In the genomic region with DNA sequence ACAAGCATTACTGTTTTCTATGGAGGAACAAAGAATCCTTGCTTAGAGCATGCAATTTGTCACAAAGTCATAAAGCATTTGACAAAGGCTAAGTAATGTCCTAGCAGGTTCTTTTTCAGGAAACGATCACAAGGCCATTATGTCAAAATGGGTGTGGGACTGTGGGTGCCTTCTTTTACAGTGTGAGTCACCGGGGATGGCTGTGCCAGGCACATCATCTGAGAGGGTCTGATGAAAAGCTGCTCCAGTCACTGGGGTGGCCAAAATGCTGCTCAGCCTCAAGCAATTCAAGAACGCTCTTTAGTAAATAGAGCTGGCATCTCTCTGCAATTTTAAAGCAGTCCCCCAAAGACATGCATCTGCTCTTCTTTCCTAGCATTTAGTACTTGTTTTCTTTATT, we compare ENCODE assay signal across 12 mouse cellular contexts.
A peak's percentile ranks its signal among the peaks of the same experiment; 100 is the strongest.
DNase-seq lines count a peak whose midpoint lies in the region; ATAC-seq lines count a peak whose summit lies in the region.
"Had no signal": no experiment of that assay in that cellular context is flagged by ENCODE, and none has a peak within 500 bp of the region (broad histone marks: within the 10 kb centered on the region; RNA-seq: fewer than 3 reads in every experiment).

No protein-coding gene starts in this region.

- intact Hi-C loops in heart, postnatal 36 days (cut with DNase I) = no loop called here

- H3K9me3 ChIP-seq in liver, embryonic 11.5 days (ENCODE audit: control insufficient read depth, low read length) = no peaks in the 10 kb centered on the region

- H3K4me3 ChIP-seq in liver, embryonic 11.5 days (ENCODE audit: low read depth, low read length) = no peak overlapping the region

- DNase-seq in frontal cortex, postnatal 10 days (ENCODE audit: low spot score in 2 of 2) = no peak
- DNase-seq in 3134 (ENCODE audit: extremely low read depth, insufficient read length, low spot score) = peak; percentile 33
- DNase-seq in ZHBTc4 (ENCODE audit: low read depth, low spot score) = peak; percentile 28
- DNase-seq in layer of hippocampus, adult 8-10 months (ENCODE audit: low spot score in 2 of 2) = peak; percentile 59 to 79
- no peak for DNase-seq in heart, postnatal 36 days
- no peak for DNase-seq in liver, embryonic 11.5 days (ENCODE audit: low spot score)
- no peak for DNase-seq in B cell, adult 2 months
- DNase-seq: embryo, embryonic 11 days; lung, embryonic 14.5 days; right cerebral cortex, postnatal 4 days; thymus, adult 18-20 months had no signal

- ATAC-seq in frontal cortex, adult (ENCODE audit: low TSS enrichment) = peak; percentile 57; the same call in 1 of the 2 replicates
- ATAC-seq in liver, embryonic 11.5 days (replicated peaks; ENCODE audit: low FRiP score) = no peak

- 81% methylated on average over 3 of the region's 3 CpGs for WGBS in liver, embryonic 11.5 days

- H3K4me2 ChIP-seq in liver, embryonic 11.5 days = no peak overlapping the region
- H3K4me2 ChIP-seq: lung, embryonic 14.5 days had no signal

- H3K9ac ChIP-seq in liver, embryonic 11.5 days (ENCODE audit: low read depth, low read length) = no peak overlapping the region
- H3K9ac ChIP-seq: lung, embryonic 14.5 days had no signal

- H3K27me3 ChIP-seq in liver, embryonic 11.5 days (replicated peaks; ENCODE audit: control insufficient read depth, insufficient read depth, low read length) = no peaks in the 10 kb centered on the region

- no peaks in the 10 kb centered on the region for H3K36me3 ChIP-seq in liver, embryonic 11.5 days (ENCODE audit: control insufficient read depth, insufficient read depth, low read length)

- no peaks in the 10 kb centered on the region for H3K4me1 ChIP-seq in liver, embryonic 11.5 days (replicated peaks; ENCODE audit: control insufficient read depth, insufficient read depth, low read length)

- H3K27ac ChIP-seq in liver, embryonic 11.5 days (ENCODE audit: low read depth, low read length) = no peak overlapping the region

Comparison
In these comparisons a context has a peak if more than half of its experiments do, and no peak if none do; other contexts are left out.
1. DNase-seq: peak in 3134 (single experiment), ZHBTc4 (single experiment) and layer of hippocampus, adult 8-10 months (2 of 2); none in frontal cortex, postnatal 10 days (0 of 2), heart, postnatal 36 days (0 of 2), liver, embryonic 11.5 days (single experiment) and B cell, adult 2 months (0 of 2).